Mouse (Mus musculus): ENCODE measurements at regions not wholly inside any gene's neighbourhood (a gene's known extent, or its start where the extent isn't known, plus 50 kb on each side); places are given as distances from the start of the nearest gene placed in this dataset.
"Not testable (repeated sequence)": the region's sequence is repeated elsewhere in the genome, so short reads cannot be mapped to it uniquely, and the experiment has no call there.

- intact Hi-C loops (cut with DNase I): no loop called here
- no peak for DNase-seq (ENCODE audit: low spot score)
Measured at GRCm38 (mm10) chr14:59075845-59076745, 66.6 kb downstream of the 1700129C05Rik start.

- intact Hi-C loops (cut with DNase I): no loop called here
- DNase-seq (ENCODE audit: low spot score): no peak
Measured at GRCm38 (mm10) chr14:59072323-59073039, 70.2 kb downstream of the 1700129C05Rik start.

DNA sequence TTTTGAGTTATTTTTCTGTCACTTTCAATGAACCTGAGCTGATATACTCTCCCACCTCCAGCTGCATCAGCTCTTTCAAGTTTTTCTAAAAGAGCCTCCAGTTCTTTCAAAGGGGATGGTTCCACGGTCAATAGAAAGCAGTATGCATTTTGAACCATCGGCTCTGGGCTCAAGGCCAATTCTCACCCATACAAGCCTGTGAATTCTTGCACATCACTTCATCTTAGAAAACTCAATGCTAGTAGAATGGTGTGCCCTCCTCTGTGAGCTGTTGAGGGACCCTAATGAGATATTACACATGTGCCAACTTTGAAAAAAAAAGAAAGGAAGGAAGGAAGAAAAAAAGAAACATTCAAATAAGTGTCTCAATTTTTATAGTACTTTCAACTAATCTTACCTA lies 72.6 kb downstream of the 1700129C05Rik start:
- intact Hi-C loops (cut with DNase I): no loop called here

GRCm38 (mm10) chr14:59066456-59067220 lies 76.1 kb downstream of the 1700129C05Rik start:
- no peak for DNase-seq (ENCODE audit: low spot score)

More for the DNA sequence above, 72.6 kb downstream of the 1700129C05Rik start:
- no peak for DNase-seq (ENCODE audit: low spot score)

DNA sequence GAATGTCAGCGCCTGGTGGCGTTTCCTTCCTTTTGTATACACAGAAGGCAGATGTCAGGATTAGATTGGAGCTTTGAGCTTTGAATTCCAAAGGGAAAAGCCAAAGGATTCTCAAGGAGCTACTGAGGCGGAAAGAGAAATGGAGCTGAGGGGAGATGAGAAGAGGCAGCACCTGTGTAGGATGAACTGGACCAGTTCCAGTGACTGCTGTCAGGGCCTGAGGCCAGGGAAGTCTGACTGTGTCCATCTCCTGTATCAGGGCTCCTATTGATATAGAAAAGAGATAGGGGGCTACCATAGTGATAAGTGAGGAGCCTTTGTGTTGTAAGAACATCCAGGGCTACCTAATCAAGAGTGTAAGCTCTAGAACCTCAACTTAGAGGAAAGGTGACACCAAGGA lies 79.5 kb downstream of the 1700129C05Rik start:
- DNase-seq (ENCODE audit: low spot score): no peak
- intact Hi-C loops (cut with DNase I): no loop called here

More at GRCm38 (mm10) chr14:59066456-59067220, 76.1 kb downstream of the 1700129C05Rik start:
- intact Hi-C loops (cut with DNase I): no loop called here

- intact Hi-C loops (cut with DNase I): no loop called here
- no peak for DNase-seq (ENCODE audit: low spot score)
Measured at GRCm38 (mm10) chr14:59056832-59057231, 85.9 kb downstream of the 1700129C05Rik start.

DNA sequence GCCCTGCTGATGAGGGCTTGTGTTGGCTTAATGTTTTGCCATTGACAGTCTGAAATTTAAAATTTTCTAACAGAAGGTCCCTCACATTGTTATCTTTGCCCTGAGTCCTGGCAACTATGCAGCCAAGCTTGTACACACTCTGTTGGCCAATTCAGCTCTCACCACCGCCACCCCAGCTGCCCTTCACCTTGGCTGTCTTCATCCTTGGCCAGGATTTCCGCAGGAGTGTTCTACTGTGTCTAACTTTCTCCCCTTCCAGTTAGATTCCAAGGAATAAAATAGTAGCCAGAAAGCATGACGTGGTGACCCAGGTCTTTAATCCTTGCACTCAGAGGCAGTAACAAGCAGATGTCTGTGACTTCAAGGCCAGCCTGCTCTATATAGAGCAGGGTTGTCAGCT lies 87.4 kb downstream of the 1700129C05Rik start:
- intact Hi-C loops (cut with DNase I): no loop called here
- DNase-seq (ENCODE audit: low spot score): no peak

- DNase-seq (ENCODE audit: low spot score): no peak
- intact Hi-C loops (cut with DNase I): no loop called here
Measured at GRCm38 (mm10) chr14:59052421-59052820, 90.3 kb downstream of the 1700129C05Rik start.

GRCm38 (mm10) chr14:59051478-59051879 lies 91.2 kb downstream of the 1700129C05Rik start:
- intact Hi-C loops (cut with DNase I): no loop called here
- DNase-seq (ENCODE audit: low spot score): no peak

DNA sequence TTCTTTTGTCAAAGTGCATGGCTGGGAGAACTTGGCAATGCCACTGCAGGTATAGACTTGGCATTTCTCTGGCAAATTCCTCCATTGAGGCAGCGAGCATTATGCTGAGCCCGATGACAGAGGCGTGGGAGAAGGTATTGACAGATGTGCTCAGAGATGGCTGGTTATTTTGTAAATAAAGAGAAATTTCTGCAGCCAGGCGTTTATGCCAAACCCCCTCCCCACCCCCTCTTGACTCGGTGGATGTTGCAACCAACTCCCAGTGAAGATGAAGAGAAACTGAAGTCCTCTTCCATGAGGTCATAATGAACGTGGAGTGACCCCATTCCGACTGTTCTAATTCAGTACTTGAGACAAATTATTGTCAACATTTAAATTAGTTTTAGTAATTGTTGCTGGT lies 97.0 kb downstream of the 1700129C05Rik start:
- no peak for DNase-seq (ENCODE audit: low spot score)
- intact Hi-C loops (cut with DNase I): no loop called here

- intact Hi-C loops (cut with DNase I): no loop called here
- no peak for DNase-seq (ENCODE audit: low spot score)
Measured at GRCm38 (mm10) chr14:59045235-59045634, 97.5 kb downstream of the 1700129C05Rik start.

GRCm38 (mm10) chr14:59042152-59042551 lies 100.5 kb downstream of the 1700129C05Rik start:
- intact Hi-C loops (cut with DNase I): no loop called here
- DNase-seq (ENCODE audit: low spot score): no peak

GRCm38 (mm10) chr14:59025757-59026156 lies 116.9 kb downstream of the 1700129C05Rik start:
- DNase-seq (ENCODE audit: low spot score); intact Hi-C loops (cut with DNase I): not testable (repeated sequence)

- intact Hi-C loops (cut with DNase I): no loop called here
- DNase-seq (ENCODE audit: low spot score): no peak
Measured at GRCm38 (mm10) chr14:59009534-59009933, 133.2 kb downstream of the 1700129C05Rik start.

DNA sequence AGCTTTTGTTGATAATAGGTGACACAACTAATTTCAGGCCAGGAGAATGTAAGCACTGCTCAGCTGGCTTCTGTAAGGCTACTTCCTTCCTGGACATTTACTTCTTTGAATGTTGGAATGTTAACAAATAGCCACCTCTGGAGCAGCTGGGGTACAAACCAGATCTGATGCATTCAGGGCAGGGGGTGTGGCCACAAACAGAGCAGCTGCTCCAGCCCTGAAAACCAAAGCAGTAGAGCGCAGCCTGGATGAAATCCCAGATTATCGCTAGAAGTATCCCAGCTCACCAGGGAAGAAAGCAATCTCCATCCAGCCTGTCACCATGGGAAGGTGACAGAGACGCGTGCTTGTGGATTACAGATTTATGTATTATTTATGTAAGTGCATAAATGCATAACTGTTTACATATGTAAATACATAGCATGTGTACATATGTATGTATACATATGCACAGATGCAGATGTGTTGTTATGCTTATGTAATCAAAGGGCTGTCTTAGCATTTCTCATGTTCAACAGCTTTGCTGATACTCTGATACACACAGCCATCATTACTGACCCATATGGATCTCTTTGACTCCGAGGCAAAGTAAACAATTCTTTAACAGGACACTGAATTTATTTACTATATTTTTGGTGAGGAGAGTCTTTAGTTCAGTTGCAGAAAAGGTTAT lies 143.5 kb downstream of the 1700129C05Rik start:
- DNase-seq (ENCODE audit: low spot score): no peak
- intact Hi-C loops (cut with DNase I): no loop called here

GRCm38 (mm10) chr14:58994994-58995393 lies 147.7 kb downstream of the 1700129C05Rik start:
- intact Hi-C loops (cut with DNase I): no loop called here

GRCm38 (mm10) chr14:58989644-58990217 lies 153.0 kb downstream of the 1700129C05Rik start:
- intact Hi-C loops (cut with DNase I): no loop called here

More at GRCm38 (mm10) chr14:58994994-58995393, 147.7 kb downstream of the 1700129C05Rik start:
- no peak for DNase-seq (ENCODE audit: low spot score)

GRCm38 (mm10) chr14:58987688-58988087 lies 155.0 kb downstream of the 1700129C05Rik start:
- no peak for DNase-seq (ENCODE audit: low spot score)
- intact Hi-C loops (cut with DNase I): no loop called here

More at GRCm38 (mm10) chr14:58989644-58990217, 153.0 kb downstream of the 1700129C05Rik start:
- no peak for DNase-seq (ENCODE audit: low spot score)

GRCm38 (mm10) chr14:58985838-58986237 lies 156.9 kb downstream of the 1700129C05Rik start:
- DNase-seq (ENCODE audit: low spot score): no peak
- intact Hi-C loops (cut with DNase I): no loop called here

Data from heart, postnatal 25 days (tissue).